Mouse (Mus musculus) right cerebral cortex, adult 18-20 months (tissue): ENCODE data around the gene Sncg.
"Not testable (repeated sequence)": the region's sequence is repeated elsewhere in the genome, so short reads cannot be mapped to it uniquely, and the experiment has no call there.

Experiments
- DNase-seq: peaks from one replicate; pipeline ENCODE4 v3.0.0; 2022; ENCODE audit warnings: mixed read lengths

The Sncg gene

GRCm38 (mm10) chr14:34365147-34365507 lies 9.5 kb downstream of the Sncg start:
- no peak for DNase-seq

GRCm38 (mm10) chr14:34364254-34365146 lies 10.1 kb downstream of the Sncg start:
- not testable (repeated sequence) for DNase-seq

GRCm38 (mm10) chr14:34363490-34364253 lies 10.9 kb downstream of the Sncg start:
- DNase-seq, result peak; percentile 59

GRCm38 (mm10) chr14:34362726-34363445 lies 11.7 kb downstream of the Sncg start:
- DNase-seq, result peak; percentile 69

GRCm38 (mm10) chr14:34362135-34362534 lies 12.5 kb downstream of the Sncg start:
- no peak for DNase-seq

GRCm38 (mm10) chr14:34360251-34360650 lies 14.3 kb downstream of the Sncg start:
- DNase-seq, result no peak

- DNase-seq, result no peak
Observed at GRCm38 (mm10) chr14:34359676-34360244, 14.8 kb downstream of the Sncg start.

- peak; percentile 14 for DNase-seq
Observed at GRCm38 (mm10) chr14:34357671-34358455, 16.7 kb downstream of the Sncg start.

GRCm38 (mm10) chr14:34355301-34355700 lies 19.3 kb downstream of the Sncg start, which contains the start of gene Fam25c:
Gene Fam25c (minus strand): TSS chr14:34355433.
- DNase-seq, result no peak

GRCm38 (mm10) chr14:34354456-34354855 lies 20.1 kb downstream of the Sncg start:
- no peak for DNase-seq

- no peak for DNase-seq
Observed at GRCm38 (mm10) chr14:34353326-34353725, 21.3 kb downstream of the Sncg start.

GRCm38 (mm10) chr14:34352523-34352922 lies 22.1 kb downstream of the Sncg start:
- DNase-seq, result no peak

GRCm38 (mm10) chr14:34351660-34352059 lies 22.9 kb downstream of the Sncg start:
- DNase-seq, result no peak

- no peak for DNase-seq
Observed at GRCm38 (mm10) chr14:34349007-34349406, 25.6 kb downstream of the Sncg start.

- DNase-seq, result no peak
Observed at GRCm38 (mm10) chr14:34348301-34348700, 26.3 kb downstream of the Sncg start.

GRCm38 (mm10) chr14:34347084-34347483 lies 27.5 kb downstream of the Sncg start:
- DNase-seq, result no peak

GRCm38 (mm10) chr14:34345771-34346566 lies 28.6 kb downstream of the Sncg start:
- no peak for DNase-seq

GRCm38 (mm10) chr14:34344361-34344760 lies 30.2 kb downstream of the Sncg start:
- DNase-seq, result no peak

GRCm38 (mm10) chr14:34343078-34343477 lies 31.5 kb downstream of the Sncg start:
- no peak for DNase-seq

- DNase-seq, result no peak
Observed at GRCm38 (mm10) chr14:34341993-34342392, 32.6 kb downstream of the Sncg start.

GRCm38 (mm10) chr14:34339446-34339845 lies 35.1 kb downstream of the Sncg start:
- DNase-seq, result no peak
